Mouse (Mus musculus): ENCODE measurements around the gene Sv2b.
"Not testable (repeated sequence)": the region's sequence is repeated elsewhere in the genome, so short reads cannot be mapped to it uniquely, and the experiment has no call there.

The Sv2b gene

DNA sequence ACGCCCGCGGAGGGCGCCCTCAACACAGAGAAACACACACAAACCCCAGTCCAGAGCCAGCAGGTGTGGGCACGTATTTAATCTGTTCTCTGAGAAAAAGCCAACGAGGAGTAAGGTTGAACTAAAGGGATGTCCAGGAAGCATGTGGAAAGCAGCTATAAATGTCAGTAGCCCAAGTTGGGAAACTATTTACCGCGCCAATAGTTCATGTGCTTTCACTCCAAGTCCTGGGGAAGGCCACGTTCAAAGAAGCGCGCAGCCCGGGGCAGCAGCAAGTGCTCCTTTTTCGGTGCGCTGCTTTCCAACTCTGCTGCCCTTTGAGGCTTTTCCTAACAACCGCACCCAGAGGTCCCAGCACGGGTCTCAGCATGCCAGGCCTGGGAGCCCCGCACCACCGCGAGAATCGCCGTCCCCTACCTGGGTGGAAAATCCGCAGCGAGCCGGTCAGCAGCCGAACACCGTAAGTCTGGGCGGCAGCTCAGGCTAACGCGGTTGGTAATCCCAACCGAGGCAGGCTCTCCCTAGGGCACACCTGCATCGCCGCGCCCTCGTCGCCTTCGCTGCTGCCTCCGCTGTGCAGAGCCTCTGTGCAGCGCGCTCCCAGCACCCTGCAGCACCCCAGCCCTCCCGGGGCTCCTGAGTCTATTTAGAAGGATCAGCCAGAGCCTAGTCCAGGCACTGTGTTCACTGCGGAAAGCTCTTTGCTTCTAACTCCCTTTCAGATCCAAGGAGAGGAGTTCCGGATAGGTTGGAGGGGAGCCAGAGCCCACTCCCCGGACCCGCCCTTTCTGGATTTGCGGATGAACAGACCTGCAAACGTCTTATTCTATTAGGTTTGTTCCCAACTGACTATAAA lies at the start of gene Sv2b:
Sv2b (minus strand) TSS at position 806 of the 856 bp plus-strand sequence.
- DNase-seq (ENCODE audit: low spot score in 2 of 2), result peak in 1 of 2 experiments; percentile 30

DNA sequence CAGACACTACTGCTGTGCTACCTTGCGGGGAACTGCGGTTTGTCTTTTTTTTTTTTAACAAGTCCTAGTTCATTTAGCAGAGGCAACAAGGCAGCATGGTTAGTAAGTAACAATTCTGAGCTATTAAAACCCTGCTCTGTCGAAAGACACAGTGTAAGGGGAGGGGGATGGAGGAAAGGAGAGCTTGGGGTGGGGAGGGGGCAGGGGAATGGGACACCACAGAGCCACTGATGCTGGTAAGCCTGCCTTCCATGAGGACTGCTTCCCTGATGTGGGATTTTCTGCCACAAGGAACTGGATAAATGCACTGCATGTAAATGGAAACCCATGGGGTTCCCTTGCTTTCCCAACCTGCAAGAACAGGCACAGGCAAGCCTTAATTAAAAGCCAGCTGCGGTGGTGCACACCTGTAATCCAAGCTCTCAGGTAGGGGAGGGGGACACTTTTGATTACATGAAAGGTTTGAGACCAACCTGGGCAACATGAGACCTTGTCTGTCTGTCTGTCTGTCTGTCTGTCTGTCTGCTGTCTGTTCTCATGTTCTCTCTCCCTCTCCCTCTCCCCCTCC lies 49.3 kb upstream of the Sv2b start:
- DNase-seq (ENCODE audit: low spot score in 2 of 2), result no peak

DNA sequence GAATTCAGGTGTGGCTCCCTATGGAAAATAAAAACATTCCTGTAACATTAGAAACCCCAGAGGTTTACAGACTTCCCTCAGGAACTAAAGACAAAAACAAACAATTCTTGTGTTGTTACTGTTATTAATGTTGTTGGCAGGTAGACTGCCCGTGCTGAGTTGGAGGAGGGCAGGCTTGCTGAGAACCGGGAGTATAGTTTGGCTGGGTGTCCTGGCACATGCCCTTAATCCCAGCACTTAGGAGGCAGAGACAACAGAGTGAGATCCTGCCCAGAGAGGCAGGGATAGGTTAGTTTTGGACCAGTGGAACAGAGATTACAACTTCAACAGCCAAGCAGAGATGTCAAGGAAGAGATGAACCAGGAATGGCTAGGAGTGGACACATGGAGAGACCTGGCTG lies 46.5 kb upstream of the Sv2b start:
- DNase-seq (ENCODE audit: low spot score in 2 of 2), result no peak

DNA sequence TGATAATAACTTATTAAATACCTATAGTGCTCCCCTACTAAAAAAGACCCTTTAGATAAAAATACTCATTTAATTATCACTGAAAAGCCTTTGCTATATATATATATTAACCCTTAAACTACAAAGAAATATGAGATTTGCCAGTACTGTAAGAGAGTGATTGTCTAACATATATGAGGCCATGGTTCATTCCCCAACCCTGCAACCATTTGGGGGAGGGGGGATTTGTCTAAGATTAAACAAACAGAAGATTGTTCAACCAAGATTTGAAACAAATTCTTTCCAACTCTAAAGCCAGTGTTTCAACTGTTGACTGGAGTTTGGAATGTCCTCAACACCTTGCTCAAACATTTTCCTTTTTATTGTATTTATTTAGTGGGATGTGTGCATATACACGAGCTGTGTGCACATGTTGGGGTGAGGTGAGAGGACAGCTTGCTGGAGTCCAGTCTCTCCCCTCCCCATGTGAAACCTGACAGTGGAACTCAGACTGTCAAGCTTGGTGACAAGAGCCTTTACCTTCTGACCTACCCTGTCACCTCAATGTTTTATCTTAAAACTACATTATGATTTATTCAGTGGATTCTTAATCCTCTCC lies 43.8 kb upstream of the Sv2b start:
- no peak for DNase-seq (ENCODE audit: low spot score in 2 of 2)

DNA sequence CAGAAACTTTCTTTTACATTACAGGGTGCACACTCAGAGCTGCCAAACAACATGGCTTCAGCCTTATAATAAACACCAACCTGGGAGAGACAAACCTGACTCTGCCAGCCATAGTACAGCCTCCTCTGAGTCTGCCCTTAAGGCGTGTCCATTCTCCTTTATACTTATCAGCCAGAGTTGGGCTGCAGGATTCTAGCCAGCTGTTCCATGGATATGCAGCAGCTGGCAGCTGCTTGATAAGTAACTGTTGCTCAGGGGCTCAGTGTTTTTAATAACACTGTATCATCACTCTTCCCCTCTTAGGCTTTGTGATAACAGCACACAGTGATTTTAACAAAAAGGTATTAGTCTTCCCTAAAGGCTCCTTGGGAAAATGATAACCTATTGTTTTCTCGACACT lies 41.1 kb upstream of the Sv2b start:
- no peak for DNase-seq (ENCODE audit: low spot score in 2 of 2)

DNA sequence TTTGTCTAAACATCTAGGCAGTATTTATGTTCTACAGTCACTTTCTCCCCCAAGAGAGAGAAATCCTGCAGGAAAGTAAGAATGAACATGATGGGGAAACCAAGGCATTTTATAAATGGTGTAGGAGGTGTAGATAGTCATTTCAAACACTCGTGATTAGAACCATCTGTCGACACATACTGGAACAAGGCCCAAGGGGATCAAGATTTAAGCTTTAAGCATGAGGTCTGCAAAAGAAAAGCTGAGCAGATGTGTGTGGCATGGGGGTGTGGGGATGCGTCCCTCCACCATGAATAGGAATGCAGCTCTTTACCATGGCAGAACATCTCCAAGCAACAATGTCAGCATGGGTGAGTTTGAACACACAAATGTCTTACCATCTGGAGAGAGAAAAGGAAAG lies 23.2 kb upstream of the Sv2b start:
- DNase-seq (ENCODE audit: low spot score in 2 of 2), result peak; percentile 7 to 8

DNA sequence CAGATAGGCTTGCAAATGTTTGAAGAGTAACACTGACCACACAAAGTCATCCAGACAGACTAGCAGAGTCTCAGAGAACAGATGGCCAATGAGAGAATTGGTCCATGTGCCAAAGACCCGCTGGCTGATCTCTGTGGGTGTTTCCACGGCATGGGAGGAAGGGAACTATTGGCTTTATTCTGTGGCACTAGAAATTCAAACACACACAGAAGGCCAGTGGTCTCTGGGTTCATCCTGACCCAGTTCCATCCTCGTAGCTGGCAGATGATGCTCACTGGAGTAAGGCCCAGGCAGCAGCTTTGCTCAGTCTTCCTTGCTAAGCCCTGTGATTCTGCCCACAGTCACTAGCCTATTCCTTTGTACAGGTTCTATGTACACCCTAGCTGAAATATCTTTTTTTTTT lies 20.7 kb upstream of the Sv2b start:
- no peak for DNase-seq (ENCODE audit: low spot score in 2 of 2)

DNA sequence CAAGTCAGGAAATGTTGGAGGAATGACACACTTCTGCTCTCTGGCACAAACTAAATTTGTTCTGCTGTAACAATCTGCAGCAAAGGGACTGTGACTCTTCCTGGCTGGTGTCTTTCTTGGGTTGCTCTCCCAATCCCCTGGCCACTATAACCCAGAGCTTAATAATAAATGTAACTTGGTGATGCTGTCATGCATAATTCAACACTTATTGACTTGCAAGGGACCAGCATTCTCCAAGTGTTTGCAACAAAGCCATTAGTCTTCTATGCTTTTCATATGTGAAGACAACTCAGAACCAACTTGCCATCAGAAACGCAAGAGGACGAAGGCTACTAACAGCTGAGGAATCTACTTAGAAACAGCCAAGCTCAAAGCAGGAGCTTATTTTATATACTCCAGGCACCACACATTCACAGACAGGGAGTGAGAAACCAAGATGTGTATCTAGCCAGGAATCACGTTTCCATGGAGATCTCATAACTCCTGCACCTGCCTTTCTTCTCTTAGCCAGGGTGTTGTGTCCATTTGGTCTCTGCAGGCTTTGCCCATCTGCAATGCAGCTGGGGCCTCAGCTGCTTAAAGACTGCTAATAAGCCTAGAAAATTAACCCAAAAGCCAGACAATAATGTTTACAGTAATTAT lies 19.8 kb upstream of the Sv2b start:
- no peak for DNase-seq (ENCODE audit: low spot score in 2 of 2)

DNA sequence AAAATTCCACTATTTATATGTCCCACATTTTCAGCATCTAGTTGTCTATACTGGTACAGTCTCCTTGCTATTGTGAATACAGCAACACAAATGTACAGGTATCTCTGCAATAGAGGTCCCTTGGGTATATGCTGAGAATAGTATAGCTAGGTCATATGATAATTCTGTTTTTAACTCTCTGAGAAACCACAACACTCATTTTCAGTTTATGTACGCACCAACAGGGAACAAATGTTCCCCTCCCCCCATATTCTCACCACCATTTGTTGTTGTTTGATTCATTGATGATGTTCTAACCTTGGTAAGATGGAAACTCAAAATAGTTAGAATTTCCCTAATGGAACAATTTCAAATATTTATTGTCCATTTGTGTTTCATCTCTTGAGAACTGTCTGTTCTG lies 16.2 kb upstream of the Sv2b start:
- no peak for DNase-seq (ENCODE audit: low spot score in 2 of 2)

DNA sequence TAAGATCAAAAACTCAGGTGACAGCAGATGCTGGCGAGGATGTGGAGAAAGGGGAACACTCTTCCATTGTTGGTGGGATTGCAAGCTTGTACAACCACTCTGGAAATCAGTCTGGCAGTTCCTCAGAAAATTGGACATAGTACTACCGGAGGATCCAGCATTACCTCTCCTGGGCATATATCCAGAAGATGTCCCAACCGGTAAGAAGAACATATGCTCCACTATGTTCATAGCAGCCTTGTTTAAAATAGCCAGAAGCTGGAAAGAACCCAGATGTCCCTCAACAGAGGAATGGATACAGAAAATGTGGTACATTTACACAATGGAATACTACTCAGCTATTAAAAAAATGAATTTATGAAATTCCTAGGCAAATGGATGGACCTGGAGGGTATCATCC lies 13.7 kb upstream of the Sv2b start:
- not testable (repeated sequence) for DNase-seq (ENCODE audit: low spot score in 2 of 2)

DNA sequence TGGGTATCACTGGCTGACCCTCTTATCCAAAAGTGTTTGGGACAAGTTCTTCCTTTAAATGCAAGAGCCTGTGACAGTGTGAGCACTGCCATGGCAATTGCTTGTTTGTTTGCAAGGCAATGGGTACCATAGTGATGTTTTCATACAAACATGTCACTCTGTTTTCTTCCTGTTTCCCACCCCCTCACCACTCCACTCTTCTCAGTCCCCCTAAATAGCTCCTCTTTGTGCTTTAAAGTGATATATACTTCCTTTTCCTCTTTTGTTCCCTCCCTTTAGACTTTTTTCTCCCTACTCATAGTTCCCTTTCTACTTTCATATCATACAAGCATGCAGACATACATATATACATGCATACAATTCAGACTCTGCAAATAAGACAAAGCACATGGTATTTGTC lies 10.9 kb upstream of the Sv2b start:
- no peak for DNase-seq (ENCODE audit: low spot score in 2 of 2)

DNA sequence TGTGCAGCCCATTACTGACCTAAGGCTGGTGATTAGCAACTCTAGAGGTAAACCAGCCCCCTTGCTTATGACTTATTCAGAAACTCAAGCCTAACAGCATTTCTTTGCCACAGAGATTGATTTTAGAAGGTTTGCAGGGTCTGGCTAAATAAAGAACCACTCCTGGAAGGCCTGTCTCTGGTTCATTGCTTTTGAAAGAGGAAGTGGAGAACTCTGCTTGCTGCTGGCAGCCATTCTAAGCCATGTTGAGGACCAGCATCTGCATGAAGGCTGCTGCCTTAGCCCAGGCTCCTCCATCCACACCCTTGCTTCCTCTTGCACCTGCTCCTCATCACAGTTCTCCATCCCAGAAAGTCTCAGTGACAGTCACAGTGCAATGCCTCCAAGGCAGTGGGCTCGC lies 9.3 kb upstream of the Sv2b start:
- DNase-seq (ENCODE audit: low spot score in 2 of 2), result no peak

DNA sequence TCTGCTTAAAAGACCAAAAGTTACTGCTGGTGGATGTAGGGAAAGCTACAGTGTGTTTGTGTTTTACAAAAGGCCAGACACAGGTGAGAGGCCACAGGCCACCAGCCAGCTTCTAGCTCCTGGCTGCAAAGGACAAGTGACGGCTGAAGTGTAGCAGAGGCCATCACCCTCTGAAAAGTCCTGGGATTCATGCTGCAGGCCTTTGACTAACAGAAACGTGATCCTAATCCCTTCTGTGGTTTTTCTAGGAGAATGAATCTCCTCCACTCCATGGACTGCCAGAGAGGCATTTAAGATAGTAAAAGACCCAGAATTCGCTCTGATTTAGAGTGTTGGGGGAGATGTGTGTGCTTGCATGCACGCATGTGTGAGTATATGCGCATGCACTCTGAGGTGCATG lies 5.8 kb upstream of the Sv2b start:
- DNase-seq (ENCODE audit: low spot score in 2 of 2), result no peak

DNA sequence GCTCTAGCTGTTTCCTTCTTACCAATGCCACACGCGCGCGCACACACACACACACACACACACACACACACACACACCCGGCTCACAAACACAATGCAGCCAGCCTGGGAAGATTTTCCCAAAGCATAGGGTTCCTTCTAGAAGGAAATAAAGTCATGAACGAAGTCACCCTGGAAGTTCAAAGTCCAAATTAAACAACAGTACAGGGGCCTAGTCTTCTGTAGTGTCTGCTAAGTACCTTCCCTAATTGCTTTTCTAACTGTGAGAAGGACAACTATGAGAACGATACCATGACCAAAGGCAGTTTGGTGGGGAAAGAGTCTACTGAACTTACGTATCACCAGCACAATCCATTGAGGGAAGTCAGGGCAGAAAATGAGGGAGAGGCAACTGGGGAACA lies 508 bp upstream of the Sv2b start:
- no peak for DNase-seq (ENCODE audit: low spot score in 2 of 2)

DNA sequence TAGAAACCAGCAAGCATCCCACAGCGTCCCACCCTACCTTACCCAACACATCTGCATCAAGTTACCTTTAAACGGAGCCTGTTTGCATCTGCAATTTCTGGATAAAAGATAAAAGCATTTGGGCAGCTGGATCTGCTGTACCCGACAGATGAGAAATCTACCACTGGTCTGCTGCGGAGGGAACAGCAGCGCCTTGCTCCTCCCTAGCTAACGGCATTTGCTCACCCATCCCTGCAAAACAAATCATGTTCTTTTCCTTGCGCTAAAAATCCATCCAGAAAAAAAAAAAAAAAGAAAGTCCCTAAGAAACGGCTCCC lies 964 bp downstream of the Sv2b start:
- no peak for DNase-seq (ENCODE audit: low spot score in 2 of 2)

DNA sequence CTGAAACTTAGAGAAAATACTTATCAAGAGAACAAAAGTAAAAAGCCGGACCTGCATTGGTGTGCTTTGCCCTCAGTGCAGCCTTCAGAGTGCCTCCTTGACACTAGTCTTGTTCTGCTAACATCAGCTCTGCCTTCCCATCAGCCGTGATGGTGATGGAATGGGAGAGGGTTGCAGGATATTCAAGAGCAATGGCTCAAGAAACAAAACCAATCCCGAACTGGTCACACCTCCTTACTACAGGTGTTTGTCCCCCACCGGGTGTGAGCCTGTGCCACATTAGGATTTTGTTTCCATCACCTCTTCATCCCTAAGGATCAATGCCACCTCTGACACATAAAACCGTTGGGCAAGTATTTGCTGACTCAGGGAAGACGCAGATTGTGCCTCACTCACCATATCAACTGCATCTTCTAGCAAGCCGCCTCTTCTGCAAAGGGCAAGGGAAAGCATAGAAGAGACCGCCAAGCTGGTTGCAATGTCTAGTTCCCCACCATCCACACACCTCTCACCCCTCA lies 1.4 kb downstream of the Sv2b start:
- no peak for DNase-seq (ENCODE audit: low spot score in 2 of 2)

DNA sequence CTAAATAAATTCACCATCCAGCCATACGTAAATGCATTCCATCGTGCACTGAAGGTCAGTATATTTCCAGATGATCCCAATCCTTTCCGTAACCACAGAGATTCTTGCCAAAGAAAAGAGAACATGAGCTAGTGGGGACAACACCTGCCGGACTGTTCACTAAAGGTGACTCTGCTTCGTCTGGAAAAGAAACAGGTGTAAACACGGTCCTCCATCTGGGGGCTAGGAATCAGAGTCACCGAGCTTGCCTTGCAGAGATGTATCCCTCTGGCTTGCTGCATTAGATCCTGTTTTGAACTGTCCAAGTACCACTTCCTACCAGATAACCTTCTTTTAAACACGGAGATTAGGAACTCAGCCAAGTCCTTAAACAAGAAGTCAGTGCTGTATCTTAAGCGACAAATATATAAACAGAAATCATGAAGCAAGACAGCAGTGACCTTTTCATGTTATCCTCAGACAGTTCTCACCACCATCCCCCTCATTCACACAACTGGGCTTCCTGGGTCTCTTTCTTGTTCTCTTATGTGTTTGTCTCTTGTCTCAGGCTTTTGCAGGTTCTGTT lies 3.1 kb downstream of the Sv2b start:
- DNase-seq (ENCODE audit: low spot score in 2 of 2), result no peak

DNA sequence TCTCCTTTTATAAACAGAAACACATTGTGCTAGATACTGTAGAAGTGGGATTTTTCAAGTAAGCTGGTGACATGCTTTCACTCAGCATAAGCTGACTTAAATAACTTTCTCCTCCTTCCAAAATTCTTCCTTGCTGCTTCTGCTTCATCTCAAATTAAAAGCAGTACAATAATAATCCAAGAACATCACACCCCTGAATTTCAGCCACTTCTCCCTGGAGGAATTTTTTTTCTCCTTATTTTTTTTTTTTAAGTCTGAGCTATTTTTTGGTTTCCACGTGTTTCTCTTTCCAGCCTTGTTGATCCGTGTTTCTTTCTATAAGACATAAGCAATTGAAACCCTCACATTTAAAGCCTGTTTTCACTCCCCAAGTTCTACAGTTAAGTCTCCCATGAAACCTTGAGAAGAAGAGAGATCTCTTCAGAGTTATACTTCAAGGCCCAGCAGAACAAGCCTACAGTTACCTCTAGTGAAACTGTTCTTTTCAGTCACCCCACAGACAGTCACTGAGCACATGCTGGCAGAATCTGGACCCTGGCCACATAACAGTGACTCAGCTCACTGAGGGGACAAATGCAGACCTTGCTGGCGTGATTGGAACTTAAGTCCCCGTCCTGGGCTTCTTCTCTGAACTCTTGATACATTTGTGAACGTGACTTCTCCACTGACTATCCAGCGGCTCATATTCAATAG lies 6.4 kb downstream of the Sv2b start:
- no peak for DNase-seq (ENCODE audit: low spot score in 2 of 2)

DNA sequence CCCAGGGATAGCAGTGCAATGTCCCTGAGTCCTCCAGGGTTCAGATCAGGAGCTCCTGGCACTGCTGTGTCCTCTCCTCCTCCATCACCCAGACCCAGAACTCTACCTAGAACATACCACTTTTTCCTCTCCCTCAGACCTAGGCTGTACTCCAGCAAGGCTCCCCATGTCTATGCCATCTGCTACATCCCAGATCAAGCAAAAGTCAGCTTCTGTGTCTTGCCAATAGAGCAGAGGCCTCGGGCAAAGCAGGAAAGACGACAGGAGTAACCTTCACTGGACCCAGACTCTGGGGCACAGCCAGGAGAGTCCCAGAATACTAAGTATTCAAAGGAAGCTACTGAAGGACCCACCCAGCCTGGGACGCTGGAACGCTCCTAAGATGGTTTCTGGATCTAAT lies 9.8 kb downstream of the Sv2b start:
- DNase-seq (ENCODE audit: low spot score in 2 of 2), result no peak

DNA sequence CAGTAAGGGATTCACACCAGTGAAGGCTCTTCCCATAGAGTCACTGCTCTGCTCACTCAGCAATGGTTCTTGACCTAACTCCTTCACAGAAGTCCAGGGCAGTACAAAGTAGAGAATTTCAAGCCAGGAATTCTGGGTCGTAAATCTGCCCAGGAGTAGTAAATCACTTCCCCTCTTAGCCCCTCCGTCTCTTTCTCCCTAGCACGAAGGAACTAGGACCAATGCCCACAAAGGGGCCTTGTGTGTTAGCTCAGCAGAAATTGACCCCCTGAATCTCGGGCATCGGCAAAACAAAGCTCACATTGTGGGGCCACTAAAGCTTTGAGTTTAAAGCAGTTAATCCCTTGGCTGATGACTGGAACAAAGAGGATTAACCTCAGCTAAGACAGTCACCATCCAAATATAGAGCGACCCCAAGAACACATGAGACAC lies 12.4 kb downstream of the Sv2b start:
- DNase-seq (ENCODE audit: low spot score in 2 of 2), result no peak

DNA sequence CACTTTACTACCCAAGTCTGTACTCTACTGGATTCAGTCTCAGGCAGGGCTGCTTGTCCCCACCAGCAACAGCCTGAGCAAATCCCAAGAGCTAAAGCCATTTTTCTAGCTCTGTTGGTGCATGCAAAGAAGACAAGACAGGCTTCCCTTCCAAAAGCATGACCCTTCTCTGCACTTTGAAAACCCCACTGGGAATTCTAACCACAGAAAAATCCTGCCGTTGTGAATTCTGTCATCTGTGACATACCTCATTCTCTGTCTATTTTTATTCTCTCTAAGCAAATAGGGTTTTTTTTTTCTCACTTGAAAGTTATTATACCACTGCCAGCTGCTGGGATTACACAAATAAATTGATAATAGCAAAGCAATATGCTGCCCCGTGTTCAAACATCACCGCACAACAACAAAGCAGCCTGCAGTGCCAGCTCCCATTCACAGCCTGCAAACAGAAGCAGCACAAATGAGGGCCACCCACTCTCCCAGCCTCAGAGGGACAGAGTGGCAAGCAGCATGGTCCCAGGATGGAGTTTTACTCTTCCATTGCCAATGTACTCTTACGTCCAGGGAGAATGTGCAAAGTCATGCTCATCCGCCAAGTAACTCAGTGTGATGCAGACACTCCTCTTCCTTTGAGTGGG lies 13.7 kb downstream of the Sv2b start:
- DNase-seq (ENCODE audit: low spot score in 2 of 2), result no peak

Measured in frontal cortex, postnatal 14 days (tissue).